Mouse (Mus musculus): ENCODE data around the gene Kdelr1. TPM values are rescaled to one million over a fixed set of nuclear protein-coding genes. Genes with fewer than 3 reads are reported as not detected.
"Not testable (repeated sequence)": the region's sequence is repeated elsewhere in the genome, so short reads cannot be mapped to it uniquely, and the experiment has no call there.

The Kdelr1 gene
- polyA plus RNA-seq, 1 experiment from 2014 or later = 55.5 TPM

GRCm38 (mm10) chr7:45870282-45871058 lies 2.1 kb upstream of the Kdelr1 start:
- peaks cover 14% of the 10 kb centered on the region for H3K36me3 ChIP-seq
- no peak for ATAC-seq (ENCODE audit: insufficient number of reproducible peaks, low FRiP score)
- peaks cover 53% of the 10 kb centered on the region for H3K27me3 ChIP-seq (replicated peaks)
- H3K9ac ChIP-seq = peak overlapping the region; percentile 60
- peak overlapping the region; percentile 66 for H3K4me2 ChIP-seq
- H3K27ac ChIP-seq (ENCODE audit: poor library complexity, severe bottlenecking) = no peak overlapping the region
- no peaks in the 10 kb centered on the region for H3K9me3 ChIP-seq (replicated peaks)
- peak overlapping the region; percentile 34 for H3K4me3 ChIP-seq
- WGBS = 2% methylated on average over 30 of the region's 30 CpGs
- H3K4me1 ChIP-seq (replicated peaks) = peaks cover 61% of the 10 kb centered on the region

GRCm38 (mm10) chr7:45873061-45873947 lies 732 bp downstream of the Kdelr1 start:
- ATAC-seq (ENCODE audit: insufficient number of reproducible peaks, low FRiP score) = peak; percentile 65
- H3K4me1 ChIP-seq (replicated peaks) = peaks cover 43% of the 10 kb centered on the region
- H3K9ac ChIP-seq = peak overlapping the region; percentile 97
- peak overlapping the region; percentile 92 for H3K4me2 ChIP-seq
- peak overlapping the region; percentile 95 for H3K27ac ChIP-seq (ENCODE audit: poor library complexity, severe bottlenecking)
- peaks cover 40% of the 10 kb centered on the region for H3K36me3 ChIP-seq
- peaks cover 38% of the 10 kb centered on the region for H3K27me3 ChIP-seq (replicated peaks)
- peak overlapping the region; percentile 90 for H3K4me3 ChIP-seq
- H3K9me3 ChIP-seq (replicated peaks) = no peaks in the 10 kb centered on the region
- WGBS = 2% methylated on average over 28 of the region's 28 CpGs

DNA sequence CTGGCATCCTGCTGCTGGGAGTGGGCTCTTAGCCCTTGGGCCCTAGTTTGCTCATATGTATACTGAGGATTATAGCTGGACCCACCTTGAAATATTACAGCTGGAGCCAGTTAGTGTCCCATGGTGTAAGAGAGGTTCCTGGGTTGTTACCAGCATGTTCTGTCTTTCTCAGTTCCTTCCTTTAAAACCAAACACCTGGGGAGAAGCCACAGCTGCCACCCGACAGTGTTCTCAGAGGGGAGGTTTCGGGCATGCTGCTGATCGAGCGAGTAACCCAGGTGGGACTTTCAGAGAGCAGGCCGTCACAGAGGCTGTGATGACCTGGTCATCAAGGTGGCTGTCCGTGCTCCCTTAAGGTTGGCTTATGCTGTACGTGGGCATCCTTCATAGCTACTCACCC lies 4.3 kb downstream of the Kdelr1 start:
- Histone ChIP-seq H3K27ac (ENCODE audit: poor library complexity, severe bottlenecking) (no peak overlapping the region), H3K4me1 (replicated peaks) (peaks cover 17% of the 10 kb centered on the region), H3K4me3 (no peak overlapping the region), H3K9me3 (replicated peaks) (no peaks in the 10 kb centered on the region), H3K27me3 (replicated peaks) (peaks cover 2% of the 10 kb centered on the region), H3K4me2 (no peak overlapping the region), H3K36me3 (peaks cover 75% of the 10 kb centered on the region), H3K9ac (no peak overlapping the region)
- no peak for ATAC-seq (ENCODE audit: insufficient number of reproducible peaks, low FRiP score)
- WGBS = 94% methylated on average over 7 of the region's 7 CpGs

DNA sequence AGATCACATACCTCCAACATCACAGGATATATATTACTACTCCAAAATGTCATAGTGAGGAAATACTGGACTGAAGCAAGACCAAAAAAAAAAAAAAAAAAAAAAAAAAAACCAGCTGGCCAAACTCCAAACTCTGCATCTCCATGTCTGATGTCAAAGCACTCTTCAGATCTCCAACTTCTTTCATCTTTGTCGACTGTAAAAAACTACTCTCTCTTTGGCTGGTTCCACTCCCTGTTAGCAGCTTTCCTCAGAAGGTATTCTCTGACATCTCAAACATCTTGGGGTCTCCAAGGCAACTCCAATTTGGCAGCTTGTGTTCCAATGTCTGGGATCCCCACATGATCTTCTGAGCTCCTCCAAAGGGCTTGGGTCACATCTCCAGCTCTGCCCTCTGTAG lies 5.7 kb downstream of the Kdelr1 start, which contains the start of gene Grin2d:
Gene Grin2d (minus strand): TSS at position 101 of the 400 bp plus-strand sequence.
- H3K4me2 ChIP-seq; H3K9me3 ChIP-seq (replicated peaks); H3K4me3 ChIP-seq; H3K27me3 ChIP-seq (replicated peaks); H3K9ac ChIP-seq; ATAC-seq (ENCODE audit: insufficient number of reproducible peaks, low FRiP score); H3K27ac ChIP-seq (ENCODE audit: poor library complexity, severe bottlenecking): not testable (repeated sequence)
- WGBS = 83% methylated on average over 1 of the region's 1 CpGs
- Histone ChIP-seq H3K4me1 (replicated peaks) (peaks cover 17% of the 10 kb centered on the region), H3K36me3 (peaks cover 88% of the 10 kb centered on the region)

DNA sequence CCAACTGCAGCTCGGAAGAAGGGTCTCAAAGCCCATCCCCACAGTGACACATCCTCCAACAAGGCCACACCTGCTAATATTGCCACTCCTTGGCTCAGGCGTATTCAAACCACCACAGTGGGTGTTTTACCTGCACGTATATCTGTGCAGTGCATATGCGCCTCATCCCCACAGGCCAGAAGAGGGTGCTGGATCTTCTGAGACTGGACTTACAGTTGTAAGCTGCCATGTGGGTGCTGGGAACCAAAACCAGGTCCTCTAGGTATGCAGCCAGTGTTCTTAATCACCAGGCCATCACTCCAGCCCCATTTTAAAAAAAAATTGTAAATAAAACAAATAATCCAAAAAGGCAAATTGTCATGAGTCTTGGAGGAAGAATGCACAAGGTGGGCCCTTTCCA lies 8.0 kb downstream of the Kdelr1 start:
- H3K9me3 ChIP-seq (replicated peaks) = no peaks in the 10 kb centered on the region
- H3K9ac ChIP-seq = no peak overlapping the region
- no peaks in the 10 kb centered on the region for H3K27me3 ChIP-seq (replicated peaks)
- peaks cover 97% of the 10 kb centered on the region for H3K36me3 ChIP-seq
- WGBS = 95% methylated on average over 4 of the region's 4 CpGs
- H3K4me1 ChIP-seq (replicated peaks) = no peaks in the 10 kb centered on the region
- no peak overlapping the region for H3K4me2 ChIP-seq
- no peak for ATAC-seq (ENCODE audit: insufficient number of reproducible peaks, low FRiP score)
- H3K4me3 ChIP-seq = no peak overlapping the region
- no peak overlapping the region for H3K27ac ChIP-seq (ENCODE audit: poor library complexity, severe bottlenecking)

GRCm38 (mm10) chr7:45881011-45881410 lies 8.4 kb downstream of the Kdelr1 start:
- ATAC-seq (ENCODE audit: insufficient number of reproducible peaks, low FRiP score) = no peak
- Histone ChIP-seq H3K9ac (no peak overlapping the region), H3K4me3 (no peak overlapping the region), H3K27me3 (replicated peaks) (no peaks in the 10 kb centered on the region), H3K4me2 (no peak overlapping the region), H3K4me1 (replicated peaks) (no peaks in the 10 kb centered on the region), H3K27ac (ENCODE audit: poor library complexity, severe bottlenecking) (no peak overlapping the region), H3K9me3 (replicated peaks) (no peaks in the 10 kb centered on the region), H3K36me3 (peaks cover 92% of the 10 kb centered on the region)
- 90% methylated on average over 2 of the region's 2 CpGs for WGBS

DNA sequence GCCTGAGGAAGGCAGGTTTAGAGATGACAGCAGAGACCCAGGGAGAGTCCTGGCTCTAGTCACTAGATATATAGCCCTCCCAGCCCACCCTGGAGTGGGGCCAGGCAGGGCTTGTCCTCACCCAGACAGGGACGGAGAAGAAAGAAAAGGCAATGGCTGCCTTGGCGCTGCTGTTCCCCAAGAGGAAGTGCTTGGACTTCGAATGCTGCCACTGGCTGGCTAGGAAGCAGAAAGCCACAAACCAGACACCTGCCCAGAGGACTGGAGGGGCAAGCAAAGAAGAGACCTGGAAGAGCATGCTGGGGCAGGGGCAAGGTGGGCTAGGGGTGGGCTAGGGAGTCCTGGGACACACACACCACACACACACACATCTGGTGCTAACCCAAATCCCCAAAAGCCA lies 14.7 kb downstream of the Kdelr1 start:
- no peaks in the 10 kb centered on the region for H3K9me3 ChIP-seq (replicated peaks)
- 34% methylated on average over 3 of the region's 3 CpGs for WGBS

GRCm38 (mm10) chr7:45892651-45893050 lies 20.1 kb downstream of the Kdelr1 start:
- Histone ChIP-seq H3K4me2 (no peak overlapping the region), H3K27ac (ENCODE audit: poor library complexity, severe bottlenecking) (no peak overlapping the region), H3K4me3 (no peak overlapping the region), H3K9ac (no peak overlapping the region), H3K4me1 (replicated peaks) (no peaks in the 10 kb centered on the region), H3K27me3 (replicated peaks) (no peaks in the 10 kb centered on the region), H3K36me3 (no peaks in the 10 kb centered on the region), H3K9me3 (replicated peaks) (no peaks in the 10 kb centered on the region)
- WGBS = 81% methylated on average over 2 of the region's 2 CpGs
- ATAC-seq (ENCODE audit: insufficient number of reproducible peaks, low FRiP score) = no peak

More for the DNA sequence above, 14.7 kb downstream of the Kdelr1 start:
- Histone ChIP-seq H3K27ac (ENCODE audit: poor library complexity, severe bottlenecking) (no peak overlapping the region), H3K4me3 (no peak overlapping the region), H3K4me1 (replicated peaks) (no peaks in the 10 kb centered on the region), H3K4me2 (no peak overlapping the region), H3K36me3 (peaks cover 33% of the 10 kb centered on the region), H3K9ac (no peak overlapping the region), H3K27me3 (replicated peaks) (no peaks in the 10 kb centered on the region)
- ATAC-seq (ENCODE audit: insufficient number of reproducible peaks, low FRiP score) = 0 out of 2 replicates have a peak, but pooled peaks have one; percentile 3

DNA sequence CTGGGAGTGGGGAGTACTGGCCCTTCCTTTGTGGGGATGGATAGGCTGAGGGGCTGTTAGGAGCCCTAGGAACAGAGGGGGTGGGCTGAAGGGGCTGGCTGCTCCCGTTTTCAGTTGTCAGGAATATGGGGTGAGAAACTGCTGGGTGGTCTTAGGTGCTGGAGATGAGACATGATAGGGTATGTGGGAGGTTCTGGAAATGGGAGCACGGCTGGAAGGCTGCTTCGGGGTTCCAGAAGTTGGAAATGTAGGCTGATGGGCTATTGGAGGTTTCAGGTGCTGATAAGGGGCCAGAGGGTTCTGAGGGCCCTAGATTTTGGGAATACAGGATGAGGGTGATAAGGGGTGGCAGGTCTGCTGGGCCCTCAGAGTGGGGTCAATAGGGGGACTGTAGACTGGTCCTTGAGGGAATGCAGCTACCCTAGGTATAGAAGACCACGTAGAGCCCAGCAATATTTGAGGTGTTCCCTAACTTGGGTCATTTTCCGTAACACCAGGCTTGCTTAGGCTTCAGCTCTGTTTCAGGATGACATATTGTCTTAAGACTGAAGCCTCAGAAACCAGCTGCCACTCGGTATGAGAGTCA lies 23.5 kb downstream of the Kdelr1 start:
- no peak overlapping the region for H3K27ac ChIP-seq (ENCODE audit: poor library complexity, severe bottlenecking)
- H3K9me3 ChIP-seq (replicated peaks) = no peaks in the 10 kb centered on the region
- H3K36me3 ChIP-seq = no peaks in the 10 kb centered on the region
- H3K9ac ChIP-seq = no peak overlapping the region
- H3K4me2 ChIP-seq = peak overlapping the region; percentile 81
- WGBS = 66% methylated on average over 6 of the region's 6 CpGs
- peak overlapping the region; percentile 15 for H3K4me3 ChIP-seq
- 0 out of 2 replicates have a peak, but pooled peaks cover 3% of the 10 kb centered on the region for H3K4me1 ChIP-seq (replicated peaks)
- ATAC-seq (ENCODE audit: insufficient number of reproducible peaks, low FRiP score) = peak; percentile 2; the same call in 1 of the 2 replicates
- H3K27me3 ChIP-seq (replicated peaks) = no peaks in the 10 kb centered on the region

- Histone ChIP-seq H3K36me3 (no peaks in the 10 kb centered on the region), H3K27ac (ENCODE audit: poor library complexity, severe bottlenecking) (peak within 1 kb of the TSS; percentile 50), H3K4me1 (replicated peaks) (0 out of 2 replicates have a peak, but pooled peaks cover 3% of the 10 kb centered on the region), H3K9me3 (replicated peaks) (no peaks in the 10 kb centered on the region), H3K27me3 (replicated peaks) (no peaks in the 10 kb centered on the region), H3K4me3 (peak within 1 kb of the TSS; percentile 53), H3K9ac (peak within 1 kb of the TSS; percentile 82), H3K4me2 (peak within 1 kb of the TSS; percentile 81)
- under 1% methylated on average over 40 of the region's 40 CpGs for WGBS
- ATAC-seq (ENCODE audit: insufficient number of reproducible peaks, low FRiP score) = peak; percentile 90
Measured at GRCm38 (mm10) chr7:45896517-45897257, 24.1 kb downstream of the Kdelr1 start, which contains the start of the genes Syngr4 and Tmem143. Syngr4 (minus strand) TSS chr7:45896714. Tmem143 (plus strand) TSS chr7:45896941.
